Mouse (Mus musculus): ENCODE measurements around the gene Pwwp2b. TPM values are rescaled to one million over a fixed set of nuclear protein-coding genes. Genes with fewer than 3 reads are reported as not detected.

Pwwp2b gene
- polyA plus RNA-seq, 1 experiment from 2014 or later: 5.0 TPM

DNA sequence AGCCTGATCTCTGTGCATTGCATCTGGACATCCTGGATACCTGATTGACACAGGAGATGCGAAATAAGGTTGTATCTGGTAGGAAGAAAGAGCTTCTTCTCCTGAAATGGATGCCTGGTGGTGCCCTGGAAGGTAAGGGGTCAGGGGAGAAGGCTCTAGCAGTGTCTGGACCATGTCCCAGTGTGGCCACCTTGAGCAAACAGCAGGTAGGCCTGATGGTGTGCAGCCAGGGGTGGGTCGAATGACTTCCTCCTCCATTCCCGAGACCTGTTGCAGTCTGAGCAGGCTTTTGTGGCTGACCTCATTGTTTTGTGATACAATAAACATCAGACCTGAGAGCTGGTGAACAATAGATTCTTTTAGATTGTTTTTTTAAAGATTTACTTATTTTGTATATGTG lies 33.8 kb downstream of the Pwwp2b start:
- Histone ChIP-seq H3K4me2 (ENCODE audit: low read depth, low read length) (no peak overlapping the region), H3K4me3 (ENCODE audit: low read depth, low read length) (no peak overlapping the region), H3K36me3 (replicated peaks; ENCODE audit: control insufficient read depth, insufficient read depth, low read depth, low read length) (no peaks in the 10 kb centered on the region), H3K4me1 (ENCODE audit: control insufficient read depth, insufficient read depth, low read length) (no peaks in the 10 kb centered on the region; the same call in 1 of the 2 replicates), H3K27ac (replicated peaks; ENCODE audit: low read depth, low read length) (no peak overlapping the region), H3K9ac (replicated peaks; ENCODE audit: low read length) (no peak overlapping the region), H3K9me3 (replicated peaks; ENCODE audit: control insufficient read depth, low read length) (no peaks in the 10 kb centered on the region), H3K27me3 (ENCODE audit: control insufficient read depth, insufficient read depth, low read length) (no peaks in the 10 kb centered on the region)
- ATAC-seq (replicated peaks; ENCODE audit: insufficient number of reproducible peaks, low FRiP score, low TSS enrichment, low read depth) (no peak), DNase-seq (ENCODE audit: low spot score) (no peak)
- WGBS: 80% methylated on average over 3 of the region's 3 CpGs

DNA sequence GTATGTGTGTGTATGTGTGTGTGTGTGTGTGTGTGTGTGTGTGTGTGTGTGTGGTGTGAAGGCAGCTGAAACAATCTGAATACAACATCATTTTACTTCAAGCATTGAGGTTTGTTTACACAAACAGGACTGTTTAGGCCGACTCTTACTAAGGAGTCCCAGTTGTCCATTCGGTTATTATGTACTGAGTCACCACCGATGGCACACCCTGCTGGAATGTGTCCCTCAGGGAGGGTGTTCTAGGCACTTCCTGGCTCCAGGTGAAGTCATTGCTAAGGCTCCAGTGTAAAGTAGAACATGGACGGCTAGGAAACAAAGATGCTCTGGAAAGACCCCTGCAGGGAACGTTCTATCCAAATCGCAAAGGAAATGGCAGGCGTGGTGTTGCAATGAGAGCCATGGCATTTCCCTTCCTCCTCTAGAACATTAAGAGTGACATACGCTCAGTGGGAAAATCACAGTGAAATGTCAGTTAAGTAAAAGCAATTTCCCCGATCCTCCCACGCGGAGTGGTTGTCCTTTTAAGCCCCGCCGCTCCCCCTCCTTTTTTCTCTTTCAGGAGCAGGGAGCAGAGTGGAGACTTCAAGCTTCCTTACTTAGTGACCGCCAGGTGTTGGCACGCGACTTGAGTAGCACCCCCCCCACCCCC lies 37.1 kb downstream of the Pwwp2b start:
- no peak overlapping the region for H3K27ac ChIP-seq (replicated peaks; ENCODE audit: low read depth, low read length)
- ATAC-seq (replicated peaks; ENCODE audit: insufficient number of reproducible peaks, low FRiP score, low TSS enrichment, low read depth) (no peak), DNase-seq (ENCODE audit: low spot score) (no peak)
- H3K4me2 ChIP-seq (ENCODE audit: low read depth, low read length): no peak overlapping the region
- H3K9ac ChIP-seq (replicated peaks; ENCODE audit: low read length): no peak overlapping the region
- no peaks in the 10 kb centered on the region for H3K9me3 ChIP-seq (replicated peaks; ENCODE audit: control insufficient read depth, low read length)
- H3K27me3 ChIP-seq (ENCODE audit: control insufficient read depth, insufficient read depth, low read length): no peaks in the 10 kb centered on the region
- no peaks in the 10 kb centered on the region for H3K36me3 ChIP-seq (replicated peaks; ENCODE audit: control insufficient read depth, insufficient read depth, low read depth, low read length)
- no peaks in the 10 kb centered on the region; the same call in 1 of the 2 replicates for H3K4me1 ChIP-seq (ENCODE audit: control insufficient read depth, insufficient read depth, low read length)
- H3K4me3 ChIP-seq (ENCODE audit: low read depth, low read length): no peak overlapping the region
- 85% methylated on average over 16 of the region's 16 CpGs for WGBS

DNA sequence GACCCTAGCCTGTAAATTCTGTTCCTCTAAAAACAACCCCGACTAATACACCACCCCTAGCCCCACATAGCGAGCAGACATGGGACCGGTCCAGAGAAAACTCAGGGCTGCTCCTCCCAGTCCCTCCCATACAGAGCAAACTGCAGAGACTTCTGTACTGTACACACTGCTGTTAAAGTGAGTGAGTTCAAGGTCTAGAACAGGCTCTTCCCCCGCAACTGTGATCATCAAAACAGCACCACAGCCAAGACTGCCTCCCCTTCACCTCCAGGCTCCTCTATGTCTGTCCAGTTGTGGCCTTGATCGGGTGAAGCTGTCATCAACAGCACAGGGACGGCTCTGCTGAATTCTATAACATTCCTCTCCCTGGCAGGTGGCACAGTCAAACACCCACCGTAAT lies 40.3 kb downstream of the Pwwp2b start:
- no peak overlapping the region for H3K4me3 ChIP-seq (ENCODE audit: low read depth, low read length)
- H3K27ac ChIP-seq (replicated peaks; ENCODE audit: low read depth, low read length): no peak overlapping the region
- no peaks in the 10 kb centered on the region for H3K9me3 ChIP-seq (replicated peaks; ENCODE audit: control insufficient read depth, low read length)
- DNase-seq (ENCODE audit: low spot score): no peak
- H3K4me2 ChIP-seq (ENCODE audit: low read depth, low read length): no peak overlapping the region
- WGBS: 83% methylated on average over 7 of the region's 7 CpGs
- H3K36me3 ChIP-seq (replicated peaks; ENCODE audit: control insufficient read depth, insufficient read depth, low read depth, low read length): no peaks in the 10 kb centered on the region
- no peaks in the 10 kb centered on the region for H3K27me3 ChIP-seq (ENCODE audit: control insufficient read depth, insufficient read depth, low read length)
- no peaks in the 10 kb centered on the region; the same call in 1 of the 2 replicates for H3K4me1 ChIP-seq (ENCODE audit: control insufficient read depth, insufficient read depth, low read length)
- H3K9ac ChIP-seq (replicated peaks; ENCODE audit: low read length): no peak overlapping the region
- no peak for ATAC-seq (replicated peaks; ENCODE audit: insufficient number of reproducible peaks, low FRiP score, low TSS enrichment, low read depth)

DNA sequence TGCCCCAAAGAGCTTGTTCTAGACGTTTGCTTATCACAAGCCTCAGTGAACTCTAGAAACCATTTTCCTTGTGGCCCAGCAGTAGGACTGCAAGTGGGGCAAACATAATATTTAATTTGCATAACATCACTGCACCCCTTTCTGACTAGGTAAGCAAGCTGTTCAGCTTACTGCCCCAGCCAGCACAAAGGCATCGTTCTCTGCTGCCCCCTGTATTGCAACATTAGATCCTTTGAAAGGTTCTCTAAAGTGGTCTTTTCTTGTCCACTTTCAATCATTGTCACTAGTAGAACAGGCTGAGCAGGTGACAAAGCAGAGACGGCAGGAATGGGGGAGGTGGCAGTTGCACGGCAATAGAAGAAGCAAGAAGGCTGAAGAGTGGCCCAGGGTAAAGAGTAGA lies 45.1 kb downstream of the Pwwp2b start:
- no peak overlapping the region for H3K4me3 ChIP-seq (ENCODE audit: low read depth, low read length)
- H3K4me2 ChIP-seq (ENCODE audit: low read depth, low read length): no peak overlapping the region
- H3K36me3 ChIP-seq (replicated peaks; ENCODE audit: control insufficient read depth, insufficient read depth, low read depth, low read length): no peaks in the 10 kb centered on the region
- H3K9ac ChIP-seq (replicated peaks; ENCODE audit: low read length): no peak overlapping the region
- 66% methylated on average over 4 of the region's 4 CpGs for WGBS
- H3K27ac ChIP-seq (replicated peaks; ENCODE audit: low read depth, low read length): no peak overlapping the region
- ATAC-seq (replicated peaks; ENCODE audit: insufficient number of reproducible peaks, low FRiP score, low TSS enrichment, low read depth): no peak
- no peaks in the 10 kb centered on the region for H3K9me3 ChIP-seq (replicated peaks; ENCODE audit: control insufficient read depth, low read length)
- no peak for DNase-seq (ENCODE audit: low spot score)
- H3K4me1 ChIP-seq (ENCODE audit: control insufficient read depth, insufficient read depth, low read length): no peaks in the 10 kb centered on the region
- H3K27me3 ChIP-seq (ENCODE audit: control insufficient read depth, insufficient read depth, low read length): no peaks in the 10 kb centered on the region

DNA sequence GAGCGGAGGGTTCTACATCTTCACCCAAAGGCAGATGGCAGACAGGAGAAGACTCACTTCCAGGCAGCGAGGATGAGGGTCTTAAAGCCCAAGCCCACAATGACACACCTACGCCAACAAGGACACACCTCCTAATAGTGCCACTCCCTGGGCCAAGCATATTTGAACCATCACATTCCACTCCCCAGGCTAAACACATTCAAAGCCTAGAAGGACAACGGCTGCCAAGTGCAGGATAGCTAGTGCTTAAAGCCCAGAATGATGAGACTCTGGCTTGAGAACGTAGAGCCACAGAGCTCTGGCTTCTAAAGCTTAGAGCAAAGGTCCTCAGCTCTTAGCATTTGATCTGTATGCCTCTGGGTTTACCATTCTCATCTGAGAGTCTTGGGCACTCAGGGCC lies 45.8 kb downstream of the Pwwp2b start:
- WGBS: 88% methylated on average over 5 of the region's 5 CpGs
- no peaks in the 10 kb centered on the region for H3K36me3 ChIP-seq (replicated peaks; ENCODE audit: control insufficient read depth, insufficient read depth, low read depth, low read length)

DNA sequence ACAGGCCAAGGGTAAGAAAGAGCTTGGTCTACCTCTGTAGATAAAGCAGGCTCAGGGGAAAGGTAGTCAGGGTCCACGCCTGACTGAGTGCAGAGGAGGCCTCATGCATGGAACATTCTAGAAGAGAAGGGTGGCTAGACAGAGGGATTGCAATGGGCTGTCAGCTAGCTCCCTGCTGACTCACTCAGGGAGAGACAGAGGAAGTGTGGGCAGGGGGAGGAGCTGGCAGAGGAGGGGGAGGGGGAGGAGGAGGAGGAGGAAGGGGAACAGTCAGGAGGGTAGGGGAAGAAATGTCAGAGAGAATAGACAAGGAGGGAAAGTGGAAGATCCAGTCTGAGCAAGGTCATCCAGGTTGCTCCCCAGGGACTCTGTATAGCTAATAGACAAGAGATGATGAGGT lies 47.4 kb downstream of the Pwwp2b start:
- H3K9me3 ChIP-seq (replicated peaks; ENCODE audit: control insufficient read depth, low read length): no peaks in the 10 kb centered on the region
- H3K36me3 ChIP-seq (replicated peaks; ENCODE audit: control insufficient read depth, insufficient read depth, low read depth, low read length): no peaks in the 10 kb centered on the region
- 73% methylated on average over 1 of the region's 1 CpGs for WGBS
- H3K4me3 ChIP-seq (ENCODE audit: low read depth, low read length): no peak overlapping the region
- no peak for ATAC-seq (replicated peaks; ENCODE audit: insufficient number of reproducible peaks, low FRiP score, low TSS enrichment, low read depth)
- no peaks in the 10 kb centered on the region for H3K27me3 ChIP-seq (ENCODE audit: control insufficient read depth, insufficient read depth, low read length)
- H3K27ac ChIP-seq (replicated peaks; ENCODE audit: low read depth, low read length): no peak overlapping the region
- no peak overlapping the region for H3K9ac ChIP-seq (replicated peaks; ENCODE audit: low read length)
- no peak for DNase-seq (ENCODE audit: low spot score)
- H3K4me1 ChIP-seq (ENCODE audit: control insufficient read depth, insufficient read depth, low read length): peaks cover 3% of the 10 kb centered on the region; the same call in 1 of the 2 replicates
- no peak overlapping the region for H3K4me2 ChIP-seq (ENCODE audit: low read depth, low read length)

More for the DNA sequence above, 45.8 kb downstream of the Pwwp2b start:
- H3K27me3 ChIP-seq (ENCODE audit: control insufficient read depth, insufficient read depth, low read length): no peaks in the 10 kb centered on the region
- ATAC-seq (replicated peaks; ENCODE audit: insufficient number of reproducible peaks, low FRiP score, low TSS enrichment, low read depth) (no peak), DNase-seq (ENCODE audit: low spot score) (no peak)
- no peak overlapping the region for H3K4me2 ChIP-seq (ENCODE audit: low read depth, low read length)
- no peaks in the 10 kb centered on the region for H3K4me1 ChIP-seq (ENCODE audit: control insufficient read depth, insufficient read depth, low read length)
- no peaks in the 10 kb centered on the region for H3K9me3 ChIP-seq (replicated peaks; ENCODE audit: control insufficient read depth, low read length)
- no peak overlapping the region for H3K27ac ChIP-seq (replicated peaks; ENCODE audit: low read depth, low read length)
- no peak overlapping the region for H3K9ac ChIP-seq (replicated peaks; ENCODE audit: low read length)
- no peak overlapping the region for H3K4me3 ChIP-seq (ENCODE audit: low read depth, low read length)

DNA sequence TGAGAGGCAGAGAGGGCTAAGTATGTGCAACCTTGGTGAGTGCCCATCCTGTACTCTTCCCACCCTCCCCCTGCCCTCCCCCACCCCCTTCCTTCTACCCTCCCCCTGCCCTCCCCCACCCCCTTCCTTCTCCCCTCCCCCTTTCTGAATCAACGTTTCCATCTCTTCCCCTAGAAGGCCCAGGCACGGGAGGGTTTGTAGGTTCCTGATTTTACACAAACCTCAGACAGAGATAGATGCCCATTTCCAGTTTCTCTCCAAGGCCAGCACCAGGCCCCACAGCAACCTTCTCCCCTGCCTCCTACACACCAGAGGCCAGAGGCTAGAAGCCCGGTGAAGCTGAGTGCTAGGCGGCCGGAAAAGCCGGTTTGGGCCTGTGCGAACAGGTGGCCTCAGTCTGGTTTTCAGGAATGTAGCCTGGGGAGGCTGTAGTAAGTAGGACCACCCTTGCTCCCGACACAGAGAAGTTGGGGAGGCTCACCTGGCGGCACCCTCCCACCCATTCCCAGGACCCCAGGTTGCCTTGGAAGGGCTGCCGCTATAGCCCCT lies 48.3 kb downstream of the Pwwp2b start:
- H3K4me2 ChIP-seq (ENCODE audit: low read depth, low read length): no peak overlapping the region
- DNase-seq (ENCODE audit: low spot score) (peak; percentile 44), ATAC-seq (replicated peaks; ENCODE audit: insufficient number of reproducible peaks, low FRiP score, low TSS enrichment, low read depth) (no peak)
- peaks cover 3% of the 10 kb centered on the region; the same call in 1 of the 2 replicates for H3K4me1 ChIP-seq (ENCODE audit: control insufficient read depth, insufficient read depth, low read length)
- no peak overlapping the region for H3K4me3 ChIP-seq (ENCODE audit: low read depth, low read length)
- no peaks in the 10 kb centered on the region for H3K27me3 ChIP-seq (ENCODE audit: control insufficient read depth, insufficient read depth, low read length)
- no peak overlapping the region for H3K9ac ChIP-seq (replicated peaks; ENCODE audit: low read length)
- H3K9me3 ChIP-seq (replicated peaks; ENCODE audit: control insufficient read depth, low read length): no peaks in the 10 kb centered on the region
- WGBS: 60% methylated on average over 10 of the region's 10 CpGs
- no peaks in the 10 kb centered on the region for H3K36me3 ChIP-seq (replicated peaks; ENCODE audit: control insufficient read depth, insufficient read depth, low read depth, low read length)
- H3K27ac ChIP-seq (replicated peaks; ENCODE audit: low read depth, low read length): no peak overlapping the region

DNA sequence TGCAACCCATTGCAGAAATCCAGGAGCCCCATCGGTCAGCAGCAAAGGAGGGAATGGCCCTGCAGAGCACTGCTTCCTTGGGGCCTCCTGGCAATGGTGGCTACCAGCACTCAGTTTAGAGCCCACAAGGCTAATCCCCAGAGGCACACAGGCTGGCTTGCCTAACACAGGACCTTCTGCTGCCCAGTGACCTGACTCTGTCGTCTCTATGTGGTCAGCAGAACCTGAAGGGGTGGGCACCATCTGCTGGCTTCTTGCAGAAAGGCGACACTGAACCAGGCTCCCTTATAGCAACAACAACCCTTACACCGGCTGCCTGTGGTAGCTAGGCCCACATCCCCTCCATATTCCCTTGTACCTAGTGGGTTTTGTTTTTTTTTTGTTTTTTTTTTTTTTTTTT lies 50.2 kb downstream of the Pwwp2b start:
- DNase-seq (ENCODE audit: low spot score) (peak; percentile 49), ATAC-seq (replicated peaks; ENCODE audit: insufficient number of reproducible peaks, low FRiP score, low TSS enrichment, low read depth) (no peak)
- H3K9ac ChIP-seq (replicated peaks; ENCODE audit: low read length): no peak overlapping the region
- H3K4me3 ChIP-seq (ENCODE audit: low read depth, low read length): no peak overlapping the region
- no peaks in the 10 kb centered on the region for H3K36me3 ChIP-seq (replicated peaks; ENCODE audit: control insufficient read depth, insufficient read depth, low read depth, low read length)
- H3K27me3 ChIP-seq (ENCODE audit: control insufficient read depth, insufficient read depth, low read length): no peaks in the 10 kb centered on the region
- H3K27ac ChIP-seq (replicated peaks; ENCODE audit: low read depth, low read length): no peak overlapping the region
- H3K9me3 ChIP-seq (replicated peaks; ENCODE audit: control insufficient read depth, low read length): no peaks in the 10 kb centered on the region
- H3K4me2 ChIP-seq (ENCODE audit: low read depth, low read length): no peak overlapping the region
- WGBS: 35% methylated on average over 4 of the region's 4 CpGs
- peaks cover 3% of the 10 kb centered on the region; the same call in 1 of the 2 replicates for H3K4me1 ChIP-seq (ENCODE audit: control insufficient read depth, insufficient read depth, low read length)

Measured in embryonic facial prominence, embryonic 11.5 days (tissue).